Mouse (Mus musculus) B cell, adult (primary cell): ENCODE measurements around the gene Bod1l. TPM values are rescaled to one million over a fixed set of nuclear protein-coding genes. Genes with fewer than 3 reads are reported as not detected.

ENCODE experiments used
- total RNA-seq: library from RNA; stranded (reverse); gene quantifications from 4 replicates; pipeline ENCODE4 v1.2.4, GENCODE M21; 2023; ENCODE audit not compliant: inconsistent age

Gene Bod1l
- 37.2 to 41.9 TPM (median 40.9 TPM) in 4 replicates for total RNA-seq

DNA sequence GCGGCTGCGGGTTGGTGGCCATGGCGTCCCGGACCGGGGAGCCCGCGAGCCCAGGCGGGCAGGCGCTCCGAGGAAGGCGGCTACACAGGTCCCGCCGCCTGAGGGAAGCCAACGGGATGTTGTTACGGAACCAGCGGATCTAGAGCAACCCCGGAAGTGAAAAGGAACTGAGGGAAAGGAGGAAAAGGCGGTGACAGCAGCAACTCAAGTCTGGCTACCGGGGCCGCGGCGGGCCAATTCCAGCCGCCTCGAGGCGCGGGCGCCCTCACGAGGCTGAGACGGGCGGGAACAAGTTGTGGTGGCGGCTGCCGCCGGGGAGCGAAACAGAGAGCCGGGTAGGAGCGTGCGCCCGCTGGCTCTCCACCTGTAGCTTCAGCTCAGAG lies at the start of gene Bod1l:
TSS of gene Bod1l (minus strand) at position 169 of the 383 bp plus-strand sequence.

DNA sequence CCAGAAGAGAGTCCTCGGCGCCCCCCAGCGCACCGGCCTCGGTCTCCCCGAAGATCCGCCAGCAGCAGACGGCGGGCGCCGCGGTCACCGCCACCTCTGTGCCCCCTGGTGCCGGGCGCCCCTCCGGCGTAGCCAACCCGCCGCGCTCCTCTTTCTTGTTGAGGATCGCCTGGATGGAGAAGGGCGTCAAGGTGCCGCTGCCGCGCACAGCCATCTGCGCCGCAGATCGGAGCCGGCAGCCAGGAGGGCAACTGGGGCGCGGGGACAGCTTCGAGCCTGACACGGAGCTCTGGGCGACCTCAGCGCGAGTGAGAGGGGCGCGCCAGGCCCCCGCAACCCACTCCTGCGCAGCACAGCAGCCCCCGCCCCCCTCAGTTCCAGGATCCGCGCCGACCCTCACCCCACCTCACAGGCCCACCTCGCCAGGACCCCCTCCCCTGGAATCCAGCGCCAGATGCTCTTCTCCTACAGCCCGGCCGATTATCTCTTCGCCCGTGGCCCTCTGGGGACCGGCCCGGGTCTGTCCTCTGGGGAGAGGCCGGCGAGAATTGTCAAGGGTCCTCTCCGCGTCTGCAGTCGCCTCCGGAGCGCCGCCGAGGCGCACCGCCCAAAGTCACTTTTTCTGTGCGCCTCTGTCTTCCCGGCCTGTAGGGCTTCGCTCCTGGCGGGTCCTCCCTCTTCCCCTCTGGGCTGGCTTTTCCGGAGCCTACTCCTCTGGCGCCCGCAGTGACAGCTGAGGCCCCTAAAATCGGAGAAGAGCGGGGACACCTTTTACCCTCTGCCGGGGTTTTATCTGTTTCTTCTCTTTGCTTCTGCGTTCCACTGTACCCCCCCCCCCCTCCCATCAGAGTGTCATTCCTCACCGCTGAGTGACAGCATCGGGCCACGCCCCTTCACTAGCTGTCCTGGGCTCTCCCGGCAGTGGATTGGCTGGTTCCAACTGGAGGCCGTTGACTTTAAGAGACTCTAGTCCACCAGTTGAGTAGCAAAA lies 80.1 kb downstream of the Bod1l start, which contains the start of gene Nkx3-2:
TSS of gene Nkx3-2 (minus strand) at position 771 of the 991 bp plus-strand sequence.

Other genes with a start within 250 kb of the Bod1l start
- gene Rab28, start 136.2 kb downstream of the Bod1l start, total RNA-seq = 29.1 to 33.8 TPM (median 32.0 TPM) in 4 replicates
- gene Nkx3-2, start 79.8 kb downstream of the Bod1l start, total RNA-seq = 0.39 TPM in 1 of 4 replicates, not detected in the others
- 0.19 TPM in 1 of 4 replicates, not detected in the others for gene Gm16223, start 223.6 kb upstream of the Bod1l start, total RNA-seq